Mouse (Mus musculus): Measurements from ENCODE around the gene Slc17a2. TPM values are rescaled to one million over a fixed set of nuclear protein-coding genes. Genes with fewer than 3 reads are reported as not detected.

The Slc17a2 gene
- polyA plus RNA-seq, 1 experiment: not detected

DNA sequence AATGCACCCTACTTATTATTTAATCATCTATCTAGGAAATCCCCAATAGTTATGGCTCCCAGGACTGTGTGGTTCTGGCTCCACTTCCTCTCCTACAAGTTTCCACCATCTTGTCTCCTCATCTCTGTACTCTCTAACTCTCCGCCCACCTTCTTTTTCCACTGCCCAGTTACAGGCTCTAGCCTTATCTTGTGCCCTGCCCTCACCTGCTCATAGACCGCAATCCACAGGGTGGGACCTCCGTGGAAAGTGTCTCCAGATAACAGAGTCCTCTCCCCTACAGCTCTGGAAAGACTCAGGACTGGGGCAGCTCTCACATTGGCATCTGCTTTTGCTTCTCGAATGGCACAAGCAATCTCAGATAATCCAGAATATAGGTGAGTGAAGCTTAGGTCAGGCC lies 27.8 kb upstream of the Slc17a2 start:
- Histone ChIP-seq H3K4me1 (ENCODE audit: control insufficient read depth, insufficient read depth, low read length) (peaks cover 2% of the 10 kb centered on the region; the same call in 1 of the 2 replicates), H3K4me3 (ENCODE audit: insufficient read depth, low read length) (no peak overlapping the region), H3K27ac (ENCODE audit: insufficient read depth, low read depth, low read length) (no peak overlapping the region)
- TF ChIP-seq POLR2A (IDR thresholded peaks at IDR 0.05; ENCODE audit: borderline replicate concordance, low read depth, low read length) (no peak), CTCF (IDR thresholded peaks at IDR 0.05; ENCODE audit: low read depth, low read length) (no peak)

DNA sequence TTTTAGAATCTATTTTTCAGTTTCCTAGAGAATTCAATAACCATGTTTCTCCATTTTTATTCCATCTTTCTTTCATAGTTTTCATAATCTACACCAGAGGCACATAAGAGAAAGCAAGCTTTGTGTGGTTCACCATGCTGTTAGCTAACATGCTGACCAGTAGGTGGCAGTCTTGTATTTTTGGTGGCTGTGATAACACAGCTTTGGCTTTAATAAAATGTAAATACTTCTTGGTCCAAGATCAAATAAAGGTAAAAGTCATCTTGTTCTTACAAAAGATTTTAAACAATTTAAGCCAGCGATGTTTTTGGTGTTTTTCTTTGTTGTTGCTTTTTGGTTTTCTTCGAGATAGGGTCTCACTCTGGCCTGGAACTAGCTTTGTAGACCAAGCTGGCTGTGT lies 14.3 kb upstream of the Slc17a2 start:
- no peak overlapping the region for H3K4me3 ChIP-seq (ENCODE audit: insufficient read depth, low read length)
- no peak overlapping the region for H3K27ac ChIP-seq (ENCODE audit: insufficient read depth, low read depth, low read length)
- no peaks in the 10 kb centered on the region for H3K4me1 ChIP-seq (ENCODE audit: control insufficient read depth, insufficient read depth, low read length)
- TF ChIP-seq POLR2A (IDR thresholded peaks at IDR 0.05; ENCODE audit: borderline replicate concordance, low read depth, low read length) (no peak), CTCF (IDR thresholded peaks at IDR 0.05; ENCODE audit: low read depth, low read length) (no peak)

DNA sequence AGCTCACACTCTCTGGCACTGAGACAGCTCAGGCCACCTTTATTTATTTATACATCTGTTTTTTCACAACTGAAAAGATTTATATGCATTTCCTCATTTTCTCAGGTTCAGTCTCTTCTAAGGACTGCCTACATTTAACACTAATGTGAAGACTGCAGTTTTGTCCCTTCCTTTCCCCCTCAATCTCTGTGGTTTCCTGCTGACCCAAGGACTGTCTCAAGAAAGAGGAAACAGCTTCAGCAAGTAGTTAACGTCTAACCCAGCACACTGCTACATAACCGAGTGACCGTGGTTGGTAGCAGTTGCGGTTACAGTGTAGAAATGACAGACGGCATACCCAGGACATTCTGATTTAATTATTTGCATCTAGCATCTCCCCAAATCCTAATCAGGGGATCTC lies 7.4 kb upstream of the Slc17a2 start:
- Histone ChIP-seq H3K4me3 (ENCODE audit: insufficient read depth, low read length) (no peak overlapping the region), H3K4me1 (ENCODE audit: control insufficient read depth, insufficient read depth, low read length) (peaks cover 13% of the 10 kb centered on the region), H3K27ac (ENCODE audit: insufficient read depth, low read depth, low read length) (0 out of 2 replicates have a peak overlapping the region, but pooled peaks have one; percentile 14)
- TF ChIP-seq POLR2A (IDR thresholded peaks at IDR 0.05; ENCODE audit: borderline replicate concordance, low read depth, low read length) (no peak), CTCF (IDR thresholded peaks at IDR 0.05; ENCODE audit: low read depth, low read length) (no peak)

DNA sequence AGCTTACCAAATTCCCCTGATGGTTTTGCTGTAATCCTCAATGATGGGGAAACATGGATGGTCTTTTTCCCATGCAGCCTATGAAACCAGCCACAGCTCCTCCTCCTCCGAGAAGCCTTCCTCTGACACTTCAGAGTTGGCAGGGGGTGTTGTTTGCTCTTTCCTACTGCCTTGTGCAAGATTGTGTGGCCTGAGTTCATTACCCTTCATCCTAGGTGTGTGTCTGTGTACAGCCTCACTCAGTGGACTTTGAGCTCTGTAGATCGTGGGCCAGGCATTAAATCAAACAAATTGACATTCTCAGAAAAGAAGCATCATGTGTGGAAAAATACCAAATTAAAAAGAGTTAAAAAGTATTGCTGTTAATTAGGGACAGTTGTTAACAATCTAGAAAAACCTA lies 2.3 kb upstream of the Slc17a2 start:
- peaks cover 7% of the 10 kb centered on the region for H3K4me1 ChIP-seq (ENCODE audit: control insufficient read depth, insufficient read depth, low read length)
- H3K4me3 ChIP-seq (ENCODE audit: insufficient read depth, low read length): no peak overlapping the region
- TF ChIP-seq POLR2A (IDR thresholded peaks at IDR 0.05; ENCODE audit: borderline replicate concordance, low read depth, low read length) (no peak), CTCF (IDR thresholded peaks at IDR 0.05; ENCODE audit: low read depth, low read length) (no peak)
- no peak overlapping the region for H3K27ac ChIP-seq (ENCODE audit: insufficient read depth, low read depth, low read length)

DNA sequence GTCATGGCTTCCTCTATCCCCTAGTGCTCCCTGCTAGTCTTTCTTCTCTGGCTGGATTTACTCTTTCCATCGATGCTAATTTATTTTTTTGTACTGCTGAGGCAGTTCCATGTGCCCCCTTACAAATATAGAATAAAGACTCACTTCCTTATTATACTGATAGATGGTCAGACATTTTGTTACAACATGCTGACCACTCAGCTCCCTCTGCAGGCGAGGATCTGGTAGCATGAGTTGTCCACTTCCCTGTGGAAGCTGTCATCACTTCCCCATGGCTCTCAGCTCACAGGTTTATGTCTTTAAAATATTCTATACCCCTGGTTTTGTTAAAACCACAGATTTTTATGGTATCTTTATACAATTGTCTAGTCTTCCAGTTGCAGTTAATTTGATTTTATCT lies 9.4 kb downstream of the Slc17a2 start:
- Histone ChIP-seq H3K4me1 (ENCODE audit: control insufficient read depth, insufficient read depth, low read length) (peaks cover 3% of the 10 kb centered on the region; the same call in 1 of the 2 replicates), H3K27ac (ENCODE audit: insufficient read depth, low read depth, low read length) (peak overlapping the region; percentile 47)
- TF ChIP-seq CTCF (IDR thresholded peaks at IDR 0.05; ENCODE audit: low read depth, low read length) (peak; percentile 40), POLR2A (IDR thresholded peaks at IDR 0.05; ENCODE audit: borderline replicate concordance, low read depth, low read length) (no peak)

DNA sequence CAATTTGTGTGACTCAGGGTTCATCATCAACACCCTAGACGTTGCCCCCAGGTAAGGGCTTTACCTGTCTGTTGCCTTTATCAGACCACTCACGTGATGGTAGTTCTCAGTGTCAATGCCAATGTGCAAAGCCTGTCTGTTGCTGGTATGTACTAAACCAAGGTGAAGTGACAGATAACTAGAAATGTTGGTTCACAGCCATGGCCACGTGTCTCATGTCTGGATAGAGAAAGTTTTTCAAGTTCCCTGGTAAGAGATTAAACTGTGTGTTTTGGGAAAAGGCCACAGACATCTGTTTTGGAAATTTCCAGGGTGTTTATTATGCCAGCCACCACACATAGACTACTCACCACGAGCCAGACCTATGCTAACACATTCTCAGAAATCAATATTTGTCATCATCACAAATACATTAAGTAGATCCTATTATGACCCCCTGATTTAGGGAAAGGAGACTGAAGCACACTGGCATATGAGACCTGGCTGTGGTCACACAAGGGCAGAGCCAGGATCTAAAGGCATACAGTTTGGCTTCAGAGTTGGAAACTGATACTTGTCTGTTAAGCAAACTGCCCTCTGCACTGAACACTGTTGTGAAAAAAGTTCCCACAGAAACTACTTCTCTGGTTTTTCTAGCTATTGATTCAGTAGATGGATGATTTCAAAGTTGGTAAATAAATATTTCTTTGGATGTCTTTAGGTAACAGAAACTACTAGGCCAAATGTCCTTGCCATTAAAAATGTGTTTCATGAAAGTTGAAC lies 13.6 kb downstream of the Slc17a2 start:
- no peak for TF ChIP-seq POLR2A (IDR thresholded peaks at IDR 0.05; ENCODE audit: borderline replicate concordance, low read depth, low read length)
- TF ChIP-seq CTCF (IDR thresholded peaks at IDR 0.05; ENCODE audit: low read depth, low read length): no peak
- H3K4me3 ChIP-seq (ENCODE audit: insufficient read depth, low read length): no peak overlapping the region
- peaks cover 3% of the 10 kb centered on the region; the same call in 1 of the 2 replicates for H3K4me1 ChIP-seq (ENCODE audit: control insufficient read depth, insufficient read depth, low read length)
- no peak overlapping the region for H3K27ac ChIP-seq (ENCODE audit: insufficient read depth, low read depth, low read length)

More for the DNA sequence above, 9.4 kb downstream of the Slc17a2 start:
- H3K4me3 ChIP-seq (ENCODE audit: insufficient read depth, low read length): no peak overlapping the region

DNA sequence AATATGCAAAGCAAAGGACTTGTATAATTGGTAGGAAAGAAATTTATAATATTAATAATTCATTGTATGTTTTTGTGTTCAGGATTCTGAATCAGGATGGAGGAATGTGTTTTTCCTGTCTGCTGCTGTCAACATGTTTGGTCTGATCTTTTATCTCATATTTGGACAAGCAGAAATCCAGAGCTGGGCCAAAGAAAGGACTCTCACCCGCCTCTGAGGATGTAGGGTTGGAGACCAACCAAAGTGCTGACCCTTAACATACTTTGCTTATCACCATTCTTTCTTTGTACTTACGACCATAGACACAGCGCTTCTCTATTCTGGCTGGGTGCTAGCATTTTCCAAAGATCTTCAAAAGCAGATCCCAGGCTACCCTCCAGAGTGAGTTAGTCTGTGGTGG lies 15.4 kb downstream of the Slc17a2 start:
- no peak overlapping the region for H3K27ac ChIP-seq (ENCODE audit: insufficient read depth, low read depth, low read length)
- H3K4me1 ChIP-seq (ENCODE audit: control insufficient read depth, insufficient read depth, low read length): no peaks in the 10 kb centered on the region
- TF ChIP-seq CTCF (IDR thresholded peaks at IDR 0.05; ENCODE audit: low read depth, low read length): no peak
- no peak for TF ChIP-seq POLR2A (IDR thresholded peaks at IDR 0.05; ENCODE audit: borderline replicate concordance, low read depth, low read length)
- H3K4me3 ChIP-seq (ENCODE audit: insufficient read depth, low read length): no peak overlapping the region

DNA sequence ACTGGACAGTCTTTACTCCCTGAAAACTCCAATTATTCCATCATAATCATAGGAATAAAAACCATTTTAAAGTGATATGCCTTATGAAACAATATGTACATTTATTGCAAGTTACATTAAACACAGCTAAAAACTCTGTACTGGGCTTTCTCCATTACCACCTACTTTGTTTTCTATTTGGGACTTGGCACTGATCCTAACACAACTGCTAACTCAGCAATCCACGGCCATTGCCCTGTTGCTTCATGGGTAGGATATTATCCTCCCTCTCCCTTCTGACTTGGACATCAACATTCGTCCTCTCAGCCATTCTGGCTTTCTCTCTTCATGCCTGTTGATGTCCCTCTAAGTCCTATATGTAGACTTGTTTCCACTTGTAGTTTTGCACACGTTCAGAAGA lies 19.8 kb downstream of the Slc17a2 start:
- Histone ChIP-seq H3K4me3 (ENCODE audit: insufficient read depth, low read length) (no peak overlapping the region), H3K4me1 (ENCODE audit: control insufficient read depth, insufficient read depth, low read length) (no peaks in the 10 kb centered on the region)
- TF ChIP-seq CTCF (IDR thresholded peaks at IDR 0.05; ENCODE audit: low read depth, low read length): no peak
- no peak for TF ChIP-seq POLR2A (IDR thresholded peaks at IDR 0.05; ENCODE audit: borderline replicate concordance, low read depth, low read length)

DNA sequence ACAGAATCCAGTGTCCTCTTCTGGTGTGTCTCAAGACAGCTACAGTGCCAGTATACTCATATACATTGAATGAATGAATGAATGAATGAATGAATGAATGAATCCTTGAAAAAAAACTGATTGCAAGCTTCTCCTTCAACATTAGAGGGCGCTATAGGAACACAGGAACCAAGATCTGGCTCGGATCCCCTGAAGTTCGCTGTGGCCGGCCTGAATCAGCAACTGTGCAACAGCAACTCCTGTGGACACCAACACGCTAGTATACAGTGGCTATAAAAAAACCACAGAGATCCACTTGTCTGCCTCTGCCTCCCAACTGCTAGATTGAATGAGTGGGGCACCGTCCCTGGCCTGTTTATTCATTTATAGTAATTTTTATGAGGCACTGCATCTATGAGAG lies 26.3 kb downstream of the Slc17a2 start:
- Histone ChIP-seq H3K4me1 (ENCODE audit: control insufficient read depth, insufficient read depth, low read length) (no peaks in the 10 kb centered on the region), H3K27ac (ENCODE audit: insufficient read depth, low read depth, low read length) (no peak overlapping the region), H3K4me3 (ENCODE audit: insufficient read depth, low read length) (no peak overlapping the region)
- TF ChIP-seq CTCF (IDR thresholded peaks at IDR 0.05; ENCODE audit: low read depth, low read length) (peak; percentile 45), POLR2A (IDR thresholded peaks at IDR 0.05; ENCODE audit: borderline replicate concordance, low read depth, low read length) (no peak)

More for the DNA sequence above, 19.8 kb downstream of the Slc17a2 start:
- H3K27ac ChIP-seq (ENCODE audit: insufficient read depth, low read depth, low read length): no peak overlapping the region

DNA sequence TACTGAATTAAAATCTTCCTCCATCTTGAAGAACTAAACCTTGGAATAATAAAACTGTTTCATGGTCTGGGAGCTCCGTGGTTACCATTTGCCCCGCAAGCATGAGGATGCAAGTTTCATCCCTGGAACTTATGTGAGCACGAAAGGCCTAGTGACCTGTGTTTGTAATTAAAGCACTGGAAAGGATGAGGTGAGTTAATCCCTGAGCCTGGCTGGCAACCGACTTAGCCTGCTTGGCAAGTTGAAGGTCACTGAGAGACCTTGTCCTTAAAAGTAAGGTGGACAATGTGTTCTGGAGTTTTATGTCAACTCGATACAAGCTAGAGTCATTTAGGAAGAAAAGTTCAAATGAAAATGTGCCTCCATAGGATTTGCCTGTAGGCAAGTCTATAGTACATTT lies 28.0 kb downstream of the Slc17a2 start:
- Histone ChIP-seq H3K27ac (ENCODE audit: insufficient read depth, low read depth, low read length) (no peak overlapping the region), H3K4me1 (ENCODE audit: control insufficient read depth, insufficient read depth, low read length) (no peaks in the 10 kb centered on the region), H3K4me3 (ENCODE audit: insufficient read depth, low read length) (no peak overlapping the region)
- TF ChIP-seq CTCF (IDR thresholded peaks at IDR 0.05; ENCODE audit: low read depth, low read length): no peak
- TF ChIP-seq POLR2A (IDR thresholded peaks at IDR 0.05; ENCODE audit: borderline replicate concordance, low read depth, low read length): no peak

Data from bone marrow macrophage, adult 2 months (primary cell).